Mouse (Mus musculus) midbrain, postnatal 0 days (tissue): Measurements from ENCODE around the gene Nanp. TPM values are rescaled to one million over a fixed set of nuclear protein-coding genes. Genes with fewer than 3 reads are reported as not detected.

Experiments used
- ATAC-seq: fragments of 200-750 bp; cut with Nextera tagmentation; 2 replicates; pipeline ENCODE4 v1.8.0; 2017; ENCODE audit warnings: moderate number of reproducible peaks, mild to moderate bottlenecking, moderate TSS enrichment, moderate library complexity; ENCODE audit not compliant: low FRiP score
- DNase-seq: peaks from one replicate; pipeline ENCODE4 v3.0.0-alpha.2; 2015; ENCODE audit warnings: low spot score
- H3K27ac ChIP-seq: fragments of 300-500 bp; sonication (generic); 2 replicates; pipeline ENCODE4 v1.5.1; 2014; ENCODE audit warnings: low read depth, mild to moderate bottlenecking, low read length, mixed read lengths
- H3K27me3 ChIP-seq: fragments of 300-500 bp; sonication (generic); 2 replicates; pipeline ENCODE4 v1.6.1; 2014; ENCODE audit warnings: low read length, control low read depth, mixed read lengths; ENCODE audit not compliant: insufficient read depth
- H3K36me3 ChIP-seq: fragments of 300-500 bp; sonication (generic); 2 replicates; pipeline ENCODE4 v1.6.1; 2014; ENCODE audit warnings: low read length, control low read depth, mixed read lengths; ENCODE audit not compliant: insufficient read depth
- H3K4me1 ChIP-seq: fragments of 300-500 bp; sonication (generic); 2 replicates; pipeline ENCODE4 v1.6.1; 2014; ENCODE audit warnings: mild to moderate bottlenecking, control low read depth, antibody characterized with exemption, low read length, mixed read lengths; ENCODE audit not compliant: insufficient read depth
- H3K4me2 ChIP-seq: fragments of 300-500 bp; sonication (generic); 2 replicates; pipeline ENCODE4 v1.6.1; 2014; ENCODE audit warnings: low read depth, mild to moderate bottlenecking, low read length, mixed read lengths; ENCODE audit not compliant: poor library complexity, severe bottlenecking
- H3K4me3 ChIP-seq: fragments of 300-500 bp; sonication (generic); 2 replicates; pipeline ENCODE4 v1.5.1; 2014; ENCODE audit warnings: low read depth, mild to moderate bottlenecking, low read length, moderate library complexity
- H3K9ac ChIP-seq: fragments of 300-500 bp; sonication (generic); replicated peaks from 2 replicates; pipeline ENCODE4 v1.6.1; 2014; ENCODE audit warnings: mild to moderate bottlenecking, low read length, moderate library complexity, mixed read lengths; ENCODE audit not compliant: poor library complexity, severe bottlenecking
- H3K9me3 ChIP-seq: fragments of 300-500 bp; sonication (generic); 2 replicates; pipeline ENCODE4 v1.6.1; 2016; ENCODE audit warnings: low read length, control low read depth
- CTCF ChIP-seq: IDR thresholded peaks from 2 replicates; pipeline ENCODE4 v1.5.1; 2016; ENCODE audit warnings: antibody characterized with exemption, mild to moderate bottlenecking
- WGBS: fragments of 180-500 bp; shearing (Covaris S2); extraction: QIAGEN DNeasy Blood & Tissue Kit; methylation state at CpG from one replicate; pipeline ENCODE4 v1.1.7; 2014; 5-methylcytosine and 5-hydroxymethylcytosine counted together
- polyA plus RNA-seq: library from polyadenylated mRNA; unstranded; fragments of >200 nt; fragmentation: Nextera tagmentation; extraction: Ambion mirVana; gene quantifications from 2 replicates; pipeline ENCODE4 v1.2.1, GENCODE M21; 2015
- total RNA-seq: library from RNA; depleted of rRNA; stranded (reverse); fragments of >200 nt; gene quantifications from 2 replicates; pipeline ENCODE4 v1.2.3, GENCODE M21; 2014; rRNA removed

Nanp gene
- total RNA-seq (6.7 and 13.8 TPM in 2 replicates), polyA plus RNA-seq (32.1 and 35.6 TPM in 2 replicates)

- Histone ChIP-seq H3K36me3 (no peaks in the 10 kb centered on the region), H3K9ac (peak within 1 kb of the TSS; percentile 96), H3K4me1 (peaks cover 13% of the 10 kb centered on the region), H3K27ac (peak within 1 kb of the TSS; percentile 85), H3K27me3 (no peaks in the 10 kb centered on the region), H3K4me2 (peak within 1 kb of the TSS; percentile 82), H3K4me3 (peak within 1 kb of the TSS; percentile 87), H3K9me3 (no peaks in the 10 kb centered on the region)
- ATAC-seq = peak; percentile 95
- WGBS = 1% methylated on average over 32 of the region's 34 CpGs
- DNase-seq = peak; percentile 97
- TF ChIP-seq CTCF = no peak
Measured at GRCm38 (mm10) chr2:151039232-151039695, at the start of gene Nanp, which contains the start of gene Ninl. Gene Nanp (minus strand): TSS chr2:151039398. Gene Ninl (minus strand): TSS chr2:151039382.

- Histone ChIP-seq H3K9me3 (no peaks in the 10 kb centered on the region), H3K9ac (no peak overlapping the region), H3K4me1 (no peaks in the 10 kb centered on the region), H3K27me3 (no peaks in the 10 kb centered on the region), H3K36me3 (no peaks in the 10 kb centered on the region), H3K27ac (no peak overlapping the region), H3K4me2 (no peak overlapping the region), H3K4me3 (no peak overlapping the region)
- no peak for TF ChIP-seq CTCF
- no peak for DNase-seq
- WGBS = 87% methylated on average over 1 of the region's 1 CpGs
- no peak for ATAC-seq
Measured at GRCm38 (mm10) chr2:151056637-151057036, 17.4 kb upstream of the Nanp start.

- Histone ChIP-seq H3K4me1 (peaks cover 13% of the 10 kb centered on the region), H3K27me3 (no peaks in the 10 kb centered on the region), H3K4me3 (no peak overlapping the region), H3K9me3 (no peaks in the 10 kb centered on the region), H3K4me2 (no peak overlapping the region), H3K9ac (no peak overlapping the region), H3K27ac (no peak overlapping the region), H3K36me3 (no peaks in the 10 kb centered on the region)
- no peak for TF ChIP-seq CTCF
- 95% methylated on average over 1 of the region's 1 CpGs for WGBS
- DNase-seq (no peak), ATAC-seq (no peak)
Measured at GRCm38 (mm10) chr2:151040411-151040810, 1.2 kb upstream of the Nanp start.

GRCm38 (mm10) chr2:151039726-151040125 is 528 bp upstream of the Nanp start:
- Histone ChIP-seq H3K36me3 (no peaks in the 10 kb centered on the region), H3K4me1 (peaks cover 13% of the 10 kb centered on the region), H3K4me2 (peak overlapping the region; percentile 74), H3K27me3 (no peaks in the 10 kb centered on the region), H3K9me3 (no peaks in the 10 kb centered on the region), H3K9ac (peak overlapping the region; percentile 89), H3K4me3 (peak overlapping the region; percentile 87), H3K27ac (peak overlapping the region; percentile 85)
- DNase-seq (no peak), ATAC-seq (peak; percentile 55)
- 39% methylated on average over 8 of the region's 8 CpGs for WGBS
- peak; percentile 4; the same call in 1 of the 2 replicates for TF ChIP-seq CTCF

GRCm38 (mm10) chr2:151038811-151039222 is 381 bp downstream of the Nanp start:
- no peak for ATAC-seq
- Histone ChIP-seq H3K27ac (peak overlapping the region; percentile 85), H3K27me3 (no peaks in the 10 kb centered on the region), H3K4me1 (peaks cover 13% of the 10 kb centered on the region), H3K9me3 (no peaks in the 10 kb centered on the region), H3K36me3 (no peaks in the 10 kb centered on the region), H3K4me2 (peak overlapping the region; percentile 82), H3K9ac (peak overlapping the region; percentile 96), H3K4me3 (peak overlapping the region; percentile 87)
- no peak for TF ChIP-seq CTCF
- WGBS = 0% methylated on average over 30 of the region's 30 CpGs
- DNase-seq = peak; percentile 22

- WGBS = 55% methylated on average over 18 of the region's 18 CpGs
- DNase-seq (no peak), ATAC-seq (no peak)
- Histone ChIP-seq H3K4me1 (peaks cover 13% of the 10 kb centered on the region), H3K27ac (peak overlapping the region; percentile 85; the same call in 1 of the 2 replicates), H3K4me2 (peak overlapping the region; percentile 82), H3K9me3 (no peaks in the 10 kb centered on the region), H3K36me3 (no peaks in the 10 kb centered on the region), H3K9ac (peak overlapping the region; percentile 96), H3K27me3 (no peaks in the 10 kb centered on the region), H3K4me3 (peak overlapping the region; percentile 87)
- no peak for TF ChIP-seq CTCF
Measured at GRCm38 (mm10) chr2:151037876-151038552, 1.2 kb downstream of the Nanp start.
